Mouse (Mus musculus) heart, postnatal 4 days (tissue): Measurements from ENCODE around the gene Taf9b. TPM values are rescaled to one million over a fixed set of nuclear protein-coding genes. Genes with fewer than 3 reads are reported as not detected.
"Not testable (repeated sequence)": the region's sequence is repeated elsewhere in the genome, so short reads cannot be mapped to it uniquely, and the experiment has no call there.

ENCODE experiments used
- DNase-seq: peaks from one replicate; pipeline ENCODE4 v3.0.0; 2021
- total RNA-seq, 2 experiments: library from RNA; stranded (reverse); gene quantifications; 2 replicates each; pipeline ENCODE4 v1.2.3; 2021

Taf9b gene
- 10 to 100 TPM; 15.1 to 18.3 TPM for total RNA-seq

GRCm38 (mm10) chrX:106221058-106221457, at the start of gene Taf9b:
TSS of gene Taf9b (minus strand) at chrX:106221158.
- no peak for DNase-seq

DNA sequence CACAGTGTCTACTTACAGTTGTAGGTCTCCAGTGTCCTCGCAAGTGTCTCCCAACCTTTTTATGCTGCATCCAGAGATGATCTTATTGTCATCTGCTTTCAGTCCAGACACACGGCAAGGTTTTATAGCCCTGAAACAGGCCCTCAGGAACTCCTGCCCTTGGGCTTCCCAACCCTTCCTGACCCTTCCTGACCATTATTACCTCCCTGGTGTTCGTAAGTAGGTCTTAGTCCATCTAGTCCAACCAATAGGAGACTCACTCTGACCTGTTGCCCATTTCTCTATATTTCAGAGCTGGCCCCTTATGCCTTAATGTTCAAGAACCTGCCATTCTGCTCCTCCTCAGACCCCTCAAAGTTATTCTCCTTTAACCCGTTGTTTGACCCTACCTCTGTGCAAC, 34.3 kb upstream of the Taf9b start, which contains the start of gene Fnd3c2:
TSS of gene Fnd3c2 (minus strand) at position 101 of the 400 bp plus-strand sequence.
- DNase-seq: no peak

DNA sequence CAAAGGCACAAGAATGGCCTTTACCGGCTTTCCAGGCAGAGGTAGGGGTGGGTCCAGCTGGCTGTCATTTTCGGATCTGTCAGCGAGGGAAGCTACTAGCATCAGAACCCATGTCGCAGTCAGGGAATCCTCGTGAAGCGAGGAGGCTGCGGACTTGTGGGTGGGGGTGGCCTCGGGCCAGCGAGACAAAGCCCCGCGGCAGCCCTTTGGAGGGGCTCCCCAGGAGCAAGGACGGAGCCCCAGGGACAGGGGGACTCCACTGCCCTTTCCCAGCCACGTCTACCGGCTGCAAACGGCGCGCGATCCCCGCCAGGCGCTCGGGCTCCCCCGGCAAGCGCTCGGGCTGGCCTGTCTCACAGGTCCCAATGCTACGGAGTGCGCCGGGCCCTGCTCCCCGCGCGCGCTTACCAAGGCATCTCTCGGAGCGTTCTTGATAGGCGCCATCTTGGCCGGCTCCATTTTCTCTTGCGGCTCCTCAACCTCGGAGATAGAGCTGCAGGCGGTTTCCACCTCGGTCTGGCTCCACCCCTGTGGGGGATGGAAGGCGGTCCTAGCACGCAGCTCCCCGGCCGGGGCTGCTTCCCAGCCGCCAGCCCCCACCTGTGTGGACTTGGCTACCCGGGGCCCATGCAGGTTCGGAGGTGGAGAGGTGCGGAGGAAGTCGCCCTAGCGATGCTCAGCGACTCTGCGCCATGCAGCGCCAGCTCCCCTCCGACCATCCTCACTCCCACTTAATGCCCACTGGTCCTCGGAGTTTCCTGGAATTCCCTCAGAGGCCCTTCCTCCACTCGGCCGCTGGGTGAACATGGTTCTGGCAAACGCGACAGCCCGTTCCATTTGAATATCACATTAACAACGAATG, 1.6 kb downstream of the Taf9b start:
- DNase-seq: peak; percentile 66

- no peak for DNase-seq
Observed at GRCm38 (mm10) chrX:106209100-106209499, 11.9 kb downstream of the Taf9b start.

DNA sequence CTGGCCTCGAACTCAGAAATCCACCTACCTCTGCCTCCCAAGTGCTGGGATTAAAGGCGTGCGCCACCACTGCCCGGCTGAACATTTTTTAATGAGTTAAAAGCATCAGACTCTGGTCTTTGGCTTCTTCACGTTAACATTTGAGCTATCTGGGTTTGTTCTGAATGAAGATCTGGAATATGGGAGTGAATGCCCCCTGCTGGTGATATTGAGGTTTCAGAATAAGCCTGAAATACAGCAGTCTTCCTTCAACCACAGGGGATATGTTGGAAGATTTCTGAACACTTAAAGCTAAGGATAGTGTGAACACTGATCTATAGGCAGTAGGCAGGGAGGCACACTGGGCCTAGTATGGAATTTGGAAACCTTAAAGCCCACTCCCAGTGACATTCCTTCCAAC, 22.1 kb downstream of the Taf9b start:
- DNase-seq: no peak

- DNase-seq: no peak
Observed at GRCm38 (mm10) chrX:106197308-106197707, 23.6 kb downstream of the Taf9b start.

DNA sequence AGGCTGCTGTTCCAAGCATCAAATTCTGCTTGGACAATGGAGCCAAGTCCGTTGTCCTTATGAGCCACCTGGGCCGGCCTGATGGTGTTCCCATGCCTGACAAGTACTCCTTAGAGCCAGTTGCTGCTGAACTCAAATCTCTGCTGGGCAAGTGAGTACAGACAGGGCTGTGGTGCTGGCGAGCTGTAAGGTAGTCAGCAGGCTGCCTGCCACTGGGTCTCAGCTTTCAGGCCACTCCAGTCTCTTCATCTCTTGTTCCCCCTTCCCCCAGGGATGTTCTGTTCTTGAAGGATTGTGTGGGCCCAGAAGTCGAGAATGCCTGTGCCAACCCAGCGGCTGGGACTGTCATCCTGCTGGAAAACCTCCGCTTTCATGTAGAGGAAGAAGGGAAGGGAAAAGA, 26.6 kb downstream of the Taf9b start:
- DNase-seq: not testable (repeated sequence)

GRCm38 (mm10) chrX:106190091-106190490, 30.9 kb downstream of the Taf9b start:
- no peak for DNase-seq

- DNase-seq: no peak
Observed at GRCm38 (mm10) chrX:106189356-106189755, 31.6 kb downstream of the Taf9b start.

DNA sequence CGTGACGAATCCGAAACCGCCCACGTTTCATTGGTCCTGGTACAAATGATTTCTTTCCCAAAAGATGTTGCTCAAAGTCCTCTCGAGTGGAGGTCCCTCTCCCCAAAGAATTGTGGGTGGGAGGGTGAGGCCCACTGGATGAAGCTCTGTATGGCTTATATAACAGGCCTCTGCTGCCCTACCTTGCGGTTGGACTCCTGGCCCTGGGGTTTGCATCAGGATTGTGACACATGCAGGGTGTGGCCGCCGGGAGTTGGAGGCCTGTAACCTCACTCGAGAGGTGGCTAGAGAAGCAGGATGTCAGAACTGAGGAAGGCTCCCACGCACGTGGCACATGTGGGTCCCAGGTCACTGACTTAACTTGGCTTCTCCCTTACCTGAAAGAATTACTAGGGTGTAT, 33.2 kb downstream of the Taf9b start:
- peak; percentile 32 for DNase-seq

- DNase-seq: peak; percentile 85
Observed at GRCm38 (mm10) chrX:106186713-106187649, 34.0 kb downstream of the Taf9b start, which contains the start of gene Pgk1. TSS of gene Pgk1 (plus strand) at chrX:106187100.

- DNase-seq: no peak
Observed at GRCm38 (mm10) chrX:106185706-106186105, 35.3 kb downstream of the Taf9b start.

DNA sequence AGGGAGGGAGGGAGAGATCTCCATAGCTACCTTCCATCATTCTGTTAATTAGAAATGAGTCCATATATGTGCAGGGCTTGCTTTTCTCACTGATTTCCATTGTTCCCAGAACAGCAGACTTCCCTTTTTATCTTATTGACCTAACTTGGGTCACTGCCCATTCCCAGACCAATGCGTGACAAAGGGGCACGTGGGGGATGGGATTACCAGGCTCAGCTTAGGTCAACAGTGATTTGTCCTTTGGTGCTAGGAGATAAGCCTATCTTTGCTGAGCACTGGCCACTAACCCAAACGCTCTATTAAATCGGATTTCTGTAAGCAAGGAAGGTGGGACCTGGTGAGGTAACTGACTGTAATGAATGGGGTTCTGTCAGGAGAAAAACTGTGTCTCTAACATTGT, 36.7 kb downstream of the Taf9b start:
- no peak for DNase-seq

GRCm38 (mm10) chrX:106176331-106176730, 44.6 kb downstream of the Taf9b start:
- DNase-seq: no peak

DNA sequence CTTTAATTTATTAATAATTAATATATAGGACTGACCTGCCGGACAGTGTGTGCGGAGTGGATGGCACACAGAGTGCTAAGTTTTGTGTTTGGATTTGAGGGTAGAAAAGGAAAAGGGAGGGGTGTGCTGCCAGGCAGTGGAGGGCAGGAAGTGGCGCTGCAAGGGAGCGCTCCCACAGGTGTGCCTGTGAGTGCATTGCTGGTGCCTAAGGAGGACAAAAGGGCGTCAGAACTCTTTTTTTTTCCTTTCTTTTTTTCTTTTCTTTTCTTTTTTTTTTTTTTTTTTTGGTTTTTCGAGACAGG, 49.2 kb downstream of the Taf9b start:
- no peak for DNase-seq

DNA sequence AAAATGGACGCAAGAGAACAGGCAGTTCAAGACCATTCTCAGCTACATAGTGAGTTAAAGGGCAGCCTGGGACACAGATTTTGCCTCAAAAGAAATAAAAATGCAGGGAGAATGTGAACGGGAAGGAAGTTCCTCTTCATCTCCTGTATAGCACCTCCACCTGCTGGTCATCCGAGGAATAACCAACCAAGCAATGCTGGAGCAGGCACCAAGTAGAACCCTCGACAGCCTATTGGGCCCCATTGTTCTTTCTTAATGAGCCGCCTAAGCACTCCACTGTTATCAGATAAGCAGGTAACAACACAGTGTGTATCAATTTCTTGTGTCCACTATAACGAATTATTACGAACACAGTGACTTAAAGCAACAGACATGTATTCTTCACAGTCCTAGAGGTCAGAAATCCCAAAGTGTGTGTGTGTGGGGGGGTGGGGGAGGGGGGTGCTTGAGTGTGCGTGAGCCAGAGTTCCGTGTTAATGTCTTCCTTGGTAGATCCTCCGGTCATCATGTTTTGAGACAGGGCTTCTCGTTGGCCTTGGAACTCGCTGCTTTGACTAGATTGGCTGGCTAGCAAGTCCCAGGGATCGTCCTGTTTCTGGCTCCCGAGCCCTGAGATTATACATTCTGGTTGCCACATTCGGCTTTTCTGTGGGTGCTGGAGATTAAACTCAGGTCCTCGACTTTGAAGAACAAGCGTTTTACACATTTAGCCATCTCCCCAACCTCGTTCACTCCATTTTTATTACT, 49.7 kb downstream of the Taf9b start:
- peak; percentile 80 for DNase-seq

DNA sequence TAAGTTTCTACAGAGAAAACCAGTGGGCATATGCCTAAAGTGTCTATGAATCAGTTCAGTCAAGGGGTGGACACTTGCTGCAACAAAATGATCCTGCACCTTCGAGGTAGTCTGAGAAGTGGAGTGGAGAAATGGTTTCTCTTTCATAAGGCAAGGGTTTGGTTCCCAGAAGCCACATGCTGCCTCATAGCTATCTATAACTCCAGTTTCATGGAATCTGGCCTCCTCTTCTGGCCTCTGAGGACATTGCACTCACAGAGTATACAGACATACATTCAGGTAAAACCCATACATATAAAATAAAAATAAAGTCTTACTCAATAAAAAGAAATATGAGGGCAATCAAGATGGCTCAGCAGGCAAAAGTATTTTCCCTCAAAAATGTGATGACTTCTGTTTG, 55.9 kb downstream of the Taf9b start:
- DNase-seq: no peak

GRCm38 (mm10) chrX:106164555-106164954, 56.4 kb downstream of the Taf9b start:
- no peak for DNase-seq

- no peak for DNase-seq
Observed at GRCm38 (mm10) chrX:106163995-106164394, 57.0 kb downstream of the Taf9b start.
